Mouse (Mus musculus) neural tube, embryonic 15.5 days (tissue): ENCODE measurements around the gene Ist1. TPM values are rescaled to one million over a fixed set of nuclear protein-coding genes. Genes with fewer than 3 reads are reported as not detected.

Source experiments
- ATAC-seq: fragments of 200-750 bp; cut with Nextera tagmentation; 2 replicates; pipeline ENCODE4 v1.8.0; 2017; ENCODE audit warnings: mild to moderate bottlenecking, moderate TSS enrichment, moderate library complexity; ENCODE audit not compliant: low FRiP score
- H3K27ac ChIP-seq: fragments of 300-500 bp; sonication (generic); replicated peaks from 2 replicates; pipeline ENCODE4 v1.5.1; 2015; ENCODE audit warnings: mild to moderate bottlenecking, inconsistent platforms
- H3K27me3 ChIP-seq: fragments of 300-500 bp; sonication (generic); replicated peaks from 2 replicates; pipeline ENCODE4 v1.6.1; 2015; ENCODE audit warnings: inconsistent platforms
- H3K36me3 ChIP-seq: fragments of 300-500 bp; sonication (generic); 2 replicates; pipeline ENCODE4 v1.6.1; 2015; ENCODE audit warnings: inconsistent platforms
- H3K4me1 ChIP-seq: fragments of 300-500 bp; sonication (generic); 2 replicates; pipeline ENCODE4 v1.6.1; 2015; ENCODE audit warnings: inconsistent platforms
- H3K4me2 ChIP-seq: fragments of 300-500 bp; sonication (generic); 2 replicates; pipeline ENCODE4 v1.6.1; 2015; ENCODE audit warnings: inconsistent platforms, mild to moderate bottlenecking, moderate library complexity
- H3K4me3 ChIP-seq: fragments of 300-500 bp; sonication (generic); replicated peaks from 2 replicates; pipeline ENCODE4 v1.5.1; 2015; ENCODE audit warnings: mild to moderate bottlenecking, inconsistent platforms
- H3K9ac ChIP-seq: fragments of 300-500 bp; sonication (generic); replicated peaks from 2 replicates; pipeline ENCODE4 v1.6.1; 2015; ENCODE audit warnings: mild to moderate bottlenecking, inconsistent platforms
- H3K9me3 ChIP-seq: fragments of 300-500 bp; sonication (generic); replicated peaks from 2 replicates; pipeline ENCODE4 v1.6.1; 2016; ENCODE audit warnings: inconsistent platforms
- WGBS: fragments of 180-500 bp; shearing (Covaris S2); methylation state at CpG from one replicate; pipeline ENCODE4 v1.1.7; 2015; ENCODE audit warnings: mixed read lengths; 5-methylcytosine and 5-hydroxymethylcytosine counted together
- polyA plus RNA-seq: library from polyadenylated mRNA; unstranded; fragments of >200 nt; fragmentation: Nextera tagmentation; extraction: Ambion mirVana; gene quantifications from 2 replicates; pipeline ENCODE4 v1.2.1, GENCODE M21; 2015

Ist1 gene
- polyA plus RNA-seq, 1 experiment from 2014 or later, result 145 TPM

- Histone ChIP-seq H3K4me3 (peak overlapping the region; percentile 78), H3K36me3 (peaks cover 34% of the 10 kb centered on the region), H3K27ac (peak overlapping the region; percentile 98), H3K4me1 (peaks cover 35% of the 10 kb centered on the region), H3K27me3 (peaks cover 4% of the 10 kb centered on the region; the same call in 1 of the 2 replicates), H3K9me3 (no peaks in the 10 kb centered on the region), H3K4me2 (peak overlapping the region; percentile 88), H3K9ac (peak overlapping the region; percentile 99)
- WGBS, result 1% methylated on average over 26 of the region's 30 CpGs
- ATAC-seq, result peak; percentile 56
Observed at GRCm38 (mm10) chr8:109706076-109706873, 13.2 kb upstream of the Ist1 start.

- Histone ChIP-seq H3K4me2 (peak within 1 kb of the TSS; percentile 88), H3K9me3 (no peaks in the 10 kb centered on the region), H3K9ac (peak within 1 kb of the TSS; percentile 99), H3K27me3 (peaks cover 4% of the 10 kb centered on the region; the same call in 1 of the 2 replicates), H3K4me3 (peak within 1 kb of the TSS; percentile 78), H3K27ac (peak within 1 kb of the TSS; percentile 98), H3K36me3 (peaks cover 26% of the 10 kb centered on the region), H3K4me1 (peaks cover 35% of the 10 kb centered on the region)
- peak; percentile 91 for ATAC-seq
- WGBS, result under 1% methylated on average over 65 of the region's 100 CpGs
Observed at GRCm38 (mm10) chr8:109705320-109706075, 12.4 kb upstream of the Ist1 start, which contains the start of gene Zfp821. TSS of gene Zfp821 (plus strand) at chr8:109705546.

GRCm38 (mm10) chr8:109704565-109705319, 11.7 kb upstream of the Ist1 start:
- peaks cover 35% of the 10 kb centered on the region for H3K4me1 ChIP-seq
- ATAC-seq, result no peak; the same call in 1 of the 2 replicates
- H3K27ac ChIP-seq, result peak overlapping the region; percentile 98
- peaks cover 4% of the 10 kb centered on the region; the same call in 1 of the 2 replicates for H3K27me3 ChIP-seq
- H3K9me3 ChIP-seq, result no peaks in the 10 kb centered on the region
- H3K4me2 ChIP-seq, result peak overlapping the region; percentile 88
- H3K9ac ChIP-seq, result peak overlapping the region; percentile 99
- peak overlapping the region; percentile 78 for H3K4me3 ChIP-seq
- peaks cover 19% of the 10 kb centered on the region for H3K36me3 ChIP-seq
- WGBS, result 12% methylated on average over 24 of the region's 24 CpGs

GRCm38 (mm10) chr8:109698477-109698876, 5.4 kb upstream of the Ist1 start:
- WGBS, result 80% methylated on average over 3 of the region's 3 CpGs
- H3K9me3 ChIP-seq, result no peaks in the 10 kb centered on the region
- no peak for ATAC-seq

GRCm38 (mm10) chr8:109697754-109698153, 4.7 kb upstream of the Ist1 start:
- WGBS, result 80% methylated on average over 1 of the region's 1 CpGs
- H3K4me3 ChIP-seq, result no peak overlapping the region
- H3K4me1 ChIP-seq, result peaks cover 9% of the 10 kb centered on the region
- H3K27ac ChIP-seq, result no peak overlapping the region
- no peaks in the 10 kb centered on the region for H3K36me3 ChIP-seq
- H3K4me2 ChIP-seq, result no peak overlapping the region
- peaks cover 6% of the 10 kb centered on the region; the same call in 1 of the 2 replicates for H3K27me3 ChIP-seq
- H3K9ac ChIP-seq, result no peak overlapping the region
- H3K9me3 ChIP-seq, result no peaks in the 10 kb centered on the region
- no peak for ATAC-seq

More at GRCm38 (mm10) chr8:109698477-109698876, 5.4 kb upstream of the Ist1 start:
- no peaks in the 10 kb centered on the region for H3K36me3 ChIP-seq
- H3K4me1 ChIP-seq, result peaks cover 9% of the 10 kb centered on the region
- no peak overlapping the region for H3K4me3 ChIP-seq
- H3K4me2 ChIP-seq, result no peak overlapping the region
- peaks cover 9% of the 10 kb centered on the region; the same call in 1 of the 2 replicates for H3K27me3 ChIP-seq
- no peak overlapping the region for H3K9ac ChIP-seq
- no peak overlapping the region for H3K27ac ChIP-seq

GRCm38 (mm10) chr8:109694154-109694553, 1.1 kb upstream of the Ist1 start:
- H3K9ac ChIP-seq, result no peak overlapping the region
- no peaks in the 10 kb centered on the region for H3K36me3 ChIP-seq
- no peak for ATAC-seq
- H3K4me3 ChIP-seq, result peak overlapping the region; percentile 78
- H3K27ac ChIP-seq, result peak overlapping the region; percentile 89; the same call in 1 of the 2 replicates
- WGBS, result 44% methylated on average over 6 of the region's 6 CpGs
- H3K4me1 ChIP-seq, result peaks cover 34% of the 10 kb centered on the region
- peak overlapping the region; percentile 77 for H3K4me2 ChIP-seq
- no peaks in the 10 kb centered on the region for H3K9me3 ChIP-seq
- H3K27me3 ChIP-seq, result 0 out of 2 replicates have a peak, but pooled peaks cover 5% of the 10 kb centered on the region

- ATAC-seq, result peak; percentile 64
- Histone ChIP-seq H3K36me3 (no peaks in the 10 kb centered on the region), H3K9ac (peak overlapping the region; percentile 96), H3K27me3 (0 out of 2 replicates have a peak, but pooled peaks cover 5% of the 10 kb centered on the region), H3K4me3 (peak overlapping the region; percentile 78), H3K27ac (peak overlapping the region; percentile 86), H3K9me3 (no peaks in the 10 kb centered on the region), H3K4me2 (peak overlapping the region; percentile 82), H3K4me1 (peaks cover 37% of the 10 kb centered on the region)
- under 1% methylated on average over 38 of the region's 38 CpGs for WGBS
Observed at GRCm38 (mm10) chr8:109692443-109693145, 466 bp downstream of the Ist1 start.

- H3K9ac ChIP-seq, result peak overlapping the region; percentile 96
- H3K4me2 ChIP-seq, result peak overlapping the region; percentile 82
- H3K36me3 ChIP-seq, result no peaks in the 10 kb centered on the region
- H3K4me3 ChIP-seq, result peak overlapping the region; percentile 78
- H3K9me3 ChIP-seq, result no peaks in the 10 kb centered on the region
- 45% methylated on average over 5 of the region's 5 CpGs for WGBS
- H3K27me3 ChIP-seq, result 0 out of 2 replicates have a peak, but pooled peaks cover 1% of the 10 kb centered on the region
- peaks cover 38% of the 10 kb centered on the region for H3K4me1 ChIP-seq
- ATAC-seq, result no peak
- H3K27ac ChIP-seq, result 0 out of 2 replicates have a peak overlapping the region, but pooled peaks have one; percentile 35
Observed at GRCm38 (mm10) chr8:109691769-109692168, 1.3 kb downstream of the Ist1 start.

GRCm38 (mm10) chr8:109687248-109687647, 5.8 kb downstream of the Ist1 start:
- Histone ChIP-seq H3K9ac (no peak overlapping the region), H3K4me1 (peaks cover 43% of the 10 kb centered on the region), H3K27ac (no peak overlapping the region), H3K9me3 (no peaks in the 10 kb centered on the region), H3K4me3 (no peak overlapping the region), H3K36me3 (peaks cover 13% of the 10 kb centered on the region), H3K4me2 (no peak overlapping the region), H3K27me3 (no peaks in the 10 kb centered on the region)
- 90% methylated on average over 5 of the region's 5 CpGs for WGBS
- ATAC-seq, result no peak

- 97% methylated on average over 5 of the region's 5 CpGs for WGBS
- H3K27me3 ChIP-seq, result no peaks in the 10 kb centered on the region
- no peak overlapping the region for H3K9ac ChIP-seq
- no peak overlapping the region for H3K27ac ChIP-seq
- H3K36me3 ChIP-seq, result peaks cover 59% of the 10 kb centered on the region
- no peak overlapping the region for H3K4me3 ChIP-seq
- H3K9me3 ChIP-seq, result no peaks in the 10 kb centered on the region
- peaks cover 14% of the 10 kb centered on the region for H3K4me1 ChIP-seq
- no peak overlapping the region for H3K4me2 ChIP-seq
- ATAC-seq, result no peak
Observed at GRCm38 (mm10) chr8:109682120-109682519, 10.9 kb downstream of the Ist1 start.
